Mouse (Mus musculus) liver, embryonic 13.5 days (tissue): ENCODE results near the gene 0610030E20Rik. TPM values are rescaled to one million over a fixed set of nuclear protein-coding genes. Genes with fewer than 3 reads are reported as not detected.
A peak's percentile ranks its signal among the peaks of the same experiment; 100 is the strongest.

Experiments used
- ATAC-seq: fragments of 200-750 bp; cut with Nextera tagmentation; 2 replicates; pipeline ENCODE4 v1.8.0; 2017; ENCODE audit warnings: low read depth, mild to moderate bottlenecking, moderate number of reproducible peaks, moderate library complexity
- DNase-seq: peaks from one replicate; pipeline ENCODE4 v3.0.0; 2022
- H3K27ac ChIP-seq: fragments of 300-500 bp; sonication (generic); 2 replicates; pipeline ENCODE4 v1.5.1; 2015; ENCODE audit warnings: moderate library complexity, mild to moderate bottlenecking, inconsistent platforms
- H3K27me3 ChIP-seq: fragments of 300-500 bp; sonication (generic); 2 replicates; pipeline ENCODE4 v1.6.1; 2015; ENCODE audit warnings: mild to moderate bottlenecking, inconsistent platforms
- H3K36me3 ChIP-seq: fragments of 300-500 bp; sonication (generic); 2 replicates; pipeline ENCODE4 v1.6.1; 2015; ENCODE audit warnings: mild to moderate bottlenecking, inconsistent platforms
- H3K4me1 ChIP-seq: fragments of 300-500 bp; sonication (generic); replicated peaks from 2 replicates; pipeline ENCODE4 v1.6.1; 2015; ENCODE audit warnings: inconsistent platforms
- H3K4me2 ChIP-seq: fragments of 300-500 bp; sonication (generic); 2 replicates; pipeline ENCODE4 v1.6.1; 2015; ENCODE audit warnings: inconsistent platforms, mild to moderate bottlenecking, moderate library complexity
- H3K4me3 ChIP-seq: fragments of 300-500 bp; sonication (generic); replicated peaks from 2 replicates; pipeline ENCODE4 v1.5.1; 2015; ENCODE audit warnings: mild to moderate bottlenecking, inconsistent platforms
- H3K9ac ChIP-seq: fragments of 300-500 bp; sonication (generic); 2 replicates; pipeline ENCODE4 v1.6.1; 2015; ENCODE audit warnings: mild to moderate bottlenecking, inconsistent platforms
- H3K9me3 ChIP-seq: fragments of 300-500 bp; sonication (generic); replicated peaks from 2 replicates; pipeline ENCODE4 v1.6.1; 2016; ENCODE audit warnings: inconsistent platforms
- WGBS: fragments of 180-500 bp; shearing (Covaris S2); methylation state at CpG from one replicate; pipeline ENCODE4 v1.1.7; 2015; ENCODE audit not compliant: insufficient replicate concordance; 5-methylcytosine and 5-hydroxymethylcytosine counted together
- polyA plus RNA-seq: library from polyadenylated mRNA; unstranded; fragments of >200 nt; fragmentation: Nextera tagmentation; extraction: Ambion mirVana; gene quantifications from 2 replicates; pipeline ENCODE4 v1.2.1, GENCODE M21; 2015

The 0610030E20Rik gene
- polyA plus RNA-seq, 1 experiment from 2014 or later: 14.5 TPM

GRCm38 (mm10) chr6:72371571-72371970 lies 24.5 kb downstream of the 0610030E20Rik start:
- Histone ChIP-seq H3K4me1 (peaks cover 71% of the 10 kb centered on the region), H3K27me3 (no peaks in the 10 kb centered on the region), H3K4me2 (no peak overlapping the region), H3K27ac (peak overlapping the region; percentile 50; the same call in 1 of the 2 replicates), H3K4me3 (no peak overlapping the region), H3K9ac (no peak overlapping the region; the same call in 1 of the 2 replicates), H3K36me3 (peaks cover 25% of the 10 kb centered on the region), H3K9me3 (no peaks in the 10 kb centered on the region)
- ATAC-seq: no peak
- DNase-seq: no peak
- 50% methylated on average over 1 of the region's 1 CpGs for WGBS

DNA sequence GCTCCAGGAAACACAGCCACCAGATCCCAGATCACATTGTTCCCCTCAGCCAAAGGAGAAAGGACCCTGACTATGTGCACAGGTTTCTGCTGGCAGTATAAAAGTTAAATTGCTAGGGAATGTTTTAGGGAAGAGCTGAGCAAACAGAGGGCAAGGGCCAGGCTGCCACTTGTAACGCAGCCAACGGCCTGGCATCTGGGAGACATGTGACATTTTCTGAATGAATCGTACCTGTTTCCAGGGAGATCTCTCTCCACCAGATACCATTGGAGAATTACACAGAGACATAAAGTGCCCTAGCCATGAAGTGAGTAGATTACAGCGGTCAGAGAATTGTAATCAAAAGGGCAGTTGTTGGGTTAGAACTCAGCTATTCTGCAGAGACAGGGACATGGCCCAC lies 26.1 kb downstream of the 0610030E20Rik start:
- Histone ChIP-seq H3K4me3 (no peak overlapping the region), H3K4me1 (peaks cover 86% of the 10 kb centered on the region), H3K27ac (no peak overlapping the region), H3K27me3 (no peaks in the 10 kb centered on the region), H3K4me2 (no peak overlapping the region), H3K36me3 (peaks cover 23% of the 10 kb centered on the region), H3K9me3 (no peaks in the 10 kb centered on the region), H3K9ac (no peak overlapping the region)
- DNase-seq (no peak), ATAC-seq (no peak)
- WGBS: 81% methylated on average over 4 of the region's 4 CpGs

GRCm38 (mm10) chr6:72374206-72374605 lies 27.1 kb downstream of the 0610030E20Rik start:
- Histone ChIP-seq H3K36me3 (peaks cover 14% of the 10 kb centered on the region), H3K9me3 (no peaks in the 10 kb centered on the region), H3K4me3 (no peak overlapping the region), H3K4me1 (peaks cover 96% of the 10 kb centered on the region), H3K27ac (peak overlapping the region; percentile 64), H3K27me3 (no peaks in the 10 kb centered on the region), H3K9ac (peak overlapping the region; percentile 31; the same call in 1 of the 2 replicates), H3K4me2 (peak overlapping the region; percentile 51)
- peak; percentile 39; the same call in 1 of the 2 replicates for ATAC-seq
- no peak for DNase-seq
- 44% methylated on average over 7 of the region's 7 CpGs for WGBS

- Histone ChIP-seq H3K4me3 (0 out of 2 replicates have a peak overlapping the region, but pooled peaks have one; percentile 7), H3K4me2 (peak overlapping the region; percentile 51), H3K27me3 (no peaks in the 10 kb centered on the region), H3K36me3 (peaks cover 8% of the 10 kb centered on the region; the same call in 1 of the 2 replicates), H3K4me1 (peaks cover 96% of the 10 kb centered on the region), H3K9ac (peak overlapping the region; percentile 31), H3K27ac (peak overlapping the region; percentile 61), H3K9me3 (no peaks in the 10 kb centered on the region)
- WGBS: 22% methylated on average over 15 of the region's 15 CpGs
- ATAC-seq (peak; percentile 82), DNase-seq (peak; percentile 50)
Observed at GRCm38 (mm10) chr6:72374820-72375563, 27.9 kb downstream of the 0610030E20Rik start.

- 52% methylated on average over 8 of the region's 8 CpGs for WGBS
- Histone ChIP-seq H3K27ac (peak overlapping the region; percentile 94), H3K27me3 (no peaks in the 10 kb centered on the region), H3K4me3 (peak overlapping the region; percentile 82), H3K4me1 (peaks cover 92% of the 10 kb centered on the region), H3K9ac (peak overlapping the region; percentile 90), H3K4me2 (peak overlapping the region; percentile 84), H3K9me3 (no peaks in the 10 kb centered on the region), H3K36me3 (no peaks in the 10 kb centered on the region; the same call in 1 of the 2 replicates)
- no peak for DNase-seq
- no peak for ATAC-seq
Observed at GRCm38 (mm10) chr6:72378510-72379234, 31.6 kb downstream of the 0610030E20Rik start.

DNA sequence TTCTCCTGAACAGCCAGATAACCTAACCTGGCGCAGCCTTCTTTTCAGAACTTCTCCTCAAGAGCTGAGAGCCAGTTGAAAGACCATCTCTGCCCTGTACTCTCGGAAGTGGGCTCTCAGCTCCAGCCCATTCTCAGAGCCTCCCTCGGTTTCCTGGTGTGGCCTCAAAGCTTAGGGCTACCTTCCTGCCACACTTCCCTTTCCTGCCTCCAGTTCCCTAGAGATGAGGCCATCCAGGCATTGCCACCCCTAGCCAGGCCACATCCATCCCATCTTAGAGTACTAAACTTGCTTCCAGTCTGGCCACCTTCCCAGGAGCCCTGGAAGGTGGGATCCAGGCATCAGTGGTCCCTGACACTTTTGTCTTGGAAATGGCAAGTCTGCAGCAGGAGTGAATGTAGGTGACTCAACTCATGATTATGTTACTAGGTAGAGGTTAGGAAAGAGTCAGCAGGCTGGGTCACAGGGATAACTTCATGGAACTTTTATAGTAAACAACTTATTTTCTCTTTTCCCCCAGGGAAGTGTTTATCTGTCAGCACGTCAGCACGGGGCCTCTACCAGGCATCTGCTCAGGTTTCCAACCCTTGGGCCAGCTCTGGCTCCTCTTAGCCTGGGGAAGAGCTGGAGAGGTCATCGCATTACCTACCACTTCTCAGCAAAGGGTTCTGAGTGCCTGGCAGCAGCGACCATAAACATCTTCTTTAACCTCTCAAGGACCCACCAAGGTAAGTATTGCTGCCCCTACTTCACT lies 32.4 kb downstream of the 0610030E20Rik start:
- H3K4me3 ChIP-seq: peak overlapping the region; percentile 82
- H3K4me1 ChIP-seq: peaks cover 92% of the 10 kb centered on the region
- H3K27me3 ChIP-seq: no peaks in the 10 kb centered on the region
- peak; percentile 15 for ATAC-seq
- peak overlapping the region; percentile 90 for H3K9ac ChIP-seq
- H3K36me3 ChIP-seq: peaks cover 4% of the 10 kb centered on the region
- WGBS: 14% methylated on average over 7 of the region's 7 CpGs
- no peaks in the 10 kb centered on the region for H3K9me3 ChIP-seq
- peak overlapping the region; percentile 94 for H3K27ac ChIP-seq
- H3K4me2 ChIP-seq: peak overlapping the region; percentile 84
- no peak for DNase-seq

- Histone ChIP-seq H3K27ac (peak within 1 kb of the TSS; percentile 94), H3K9ac (peak within 1 kb of the TSS; percentile 90), H3K4me1 (peaks cover 92% of the 10 kb centered on the region), H3K27me3 (no peaks in the 10 kb centered on the region), H3K4me2 (peak within 1 kb of the TSS; percentile 84), H3K36me3 (peaks cover 11% of the 10 kb centered on the region), H3K9me3 (no peaks in the 10 kb centered on the region), H3K4me3 (peak within 1 kb of the TSS; percentile 82)
- peak; percentile 84 for DNase-seq
- peak; percentile 84 for ATAC-seq
- WGBS: under 1% methylated on average over 49 of the region's 49 CpGs
Observed at GRCm38 (mm10) chr6:72380131-72380770, 33.1 kb downstream of the 0610030E20Rik start, which contains the start of gene Vamp5. TSS of gene Vamp5 (minus strand) at chr6:72380468.

- Histone ChIP-seq H3K27ac (peak overlapping the region; percentile 91), H3K9ac (peak overlapping the region; percentile 55; the same call in 1 of the 2 replicates), H3K9me3 (no peaks in the 10 kb centered on the region), H3K4me2 (no peak overlapping the region), H3K27me3 (no peaks in the 10 kb centered on the region), H3K4me3 (no peak overlapping the region), H3K36me3 (peaks cover 30% of the 10 kb centered on the region), H3K4me1 (peaks cover 90% of the 10 kb centered on the region)
- WGBS: 73% methylated on average over 6 of the region's 6 CpGs
- DNase-seq: no peak
- ATAC-seq: no peak
Observed at GRCm38 (mm10) chr6:72382494-72382893, 35.4 kb downstream of the 0610030E20Rik start.

- peaks cover 37% of the 10 kb centered on the region for H3K36me3 ChIP-seq
- H3K27me3 ChIP-seq: no peaks in the 10 kb centered on the region
- peak overlapping the region; percentile 91 for H3K27ac ChIP-seq
- no peak for ATAC-seq
- peak overlapping the region; percentile 43 for H3K4me2 ChIP-seq
- H3K4me1 ChIP-seq: peaks cover 90% of the 10 kb centered on the region
- H3K4me3 ChIP-seq: no peak overlapping the region
- H3K9ac ChIP-seq: peak overlapping the region; percentile 55
- 57% methylated on average over 6 of the region's 6 CpGs for WGBS
- H3K9me3 ChIP-seq: no peaks in the 10 kb centered on the region
- DNase-seq: no peak
Observed at GRCm38 (mm10) chr6:72383142-72383820, 36.2 kb downstream of the 0610030E20Rik start.

DNA sequence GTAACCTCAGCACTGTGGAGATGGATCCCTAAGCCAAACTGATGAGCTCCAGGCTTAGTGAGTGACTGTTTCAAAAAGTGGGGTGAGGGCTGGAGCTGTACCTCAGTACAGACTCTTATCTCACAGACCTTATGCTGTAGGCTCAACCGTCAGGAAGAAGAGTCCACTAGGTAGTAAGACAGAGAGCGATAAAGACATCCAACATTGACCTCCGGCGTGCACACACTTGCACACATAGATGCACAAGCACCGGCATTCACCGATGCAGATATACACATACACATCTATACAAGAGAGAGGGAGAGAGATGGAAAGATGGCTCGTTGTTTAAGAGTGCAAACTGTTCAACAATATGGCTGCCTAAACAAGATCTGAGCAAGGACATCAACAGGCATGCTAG lies 36.8 kb downstream of the 0610030E20Rik start:
- DNase-seq (peak; percentile 68), ATAC-seq (peak; percentile 86)
- H3K9me3 ChIP-seq: no peaks in the 10 kb centered on the region
- H3K9ac ChIP-seq: peak overlapping the region; percentile 55
- H3K4me3 ChIP-seq: 0 out of 2 replicates have a peak overlapping the region, but pooled peaks have one; percentile 13
- peaks cover 90% of the 10 kb centered on the region for H3K4me1 ChIP-seq
- H3K36me3 ChIP-seq: peaks cover 44% of the 10 kb centered on the region
- H3K27ac ChIP-seq: peak overlapping the region; percentile 91
- 16% methylated on average over 7 of the region's 7 CpGs for WGBS
- H3K4me2 ChIP-seq: peak overlapping the region; percentile 43
- H3K27me3 ChIP-seq: no peaks in the 10 kb centered on the region
